Mouse (Mus musculus) right cerebral cortex, postnatal 10 days (tissue): ENCODE results near the gene Nbeal2.

ENCODE experiments used
- DNase-seq, 2 experiments: peaks; one replicate each; pipeline ENCODE4 v3.0.0; 2021; ENCODE audit warnings: low spot score in 2 of 2

Gene Nbeal2

DNA sequence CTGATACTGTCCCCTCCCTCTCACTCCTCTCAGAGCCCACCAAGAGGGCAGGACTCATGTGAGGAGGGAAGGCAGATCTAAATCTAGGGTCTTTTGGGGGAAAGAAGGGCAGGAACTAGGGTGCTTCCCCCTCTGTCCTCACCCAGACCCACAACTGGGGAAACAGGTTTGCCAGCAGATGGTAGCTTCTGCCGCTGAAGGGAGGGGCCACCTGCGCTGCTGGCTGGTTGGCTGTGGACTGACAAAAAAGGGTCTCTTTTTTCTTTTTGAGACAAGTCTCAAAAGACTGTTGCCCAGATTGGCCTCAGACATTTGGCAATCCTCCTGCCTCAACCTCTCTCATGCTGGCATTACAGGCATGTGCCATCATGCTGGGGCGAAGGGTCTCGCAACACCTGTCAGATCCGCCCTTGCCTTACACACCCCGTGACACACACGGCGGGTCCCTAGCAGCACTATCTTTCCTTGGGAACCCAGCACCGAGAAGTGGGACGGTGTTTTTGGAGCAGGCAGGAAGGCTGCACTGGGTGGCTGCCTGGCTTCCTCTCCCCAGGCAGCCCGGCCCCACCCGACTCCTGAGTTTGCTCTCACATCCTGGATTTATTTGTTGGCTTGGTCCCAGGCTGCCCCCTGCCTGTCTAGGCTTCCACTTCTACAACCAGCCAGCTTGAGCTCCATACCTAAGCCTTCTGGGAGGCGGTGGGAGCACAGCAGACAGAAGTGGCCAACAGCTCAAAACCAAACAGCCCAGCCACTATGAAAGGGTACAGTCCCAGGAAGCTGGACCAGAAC is 1.8 kb downstream of the Nbeal2 start:
- peak; percentile 51 to 60 for DNase-seq

DNA sequence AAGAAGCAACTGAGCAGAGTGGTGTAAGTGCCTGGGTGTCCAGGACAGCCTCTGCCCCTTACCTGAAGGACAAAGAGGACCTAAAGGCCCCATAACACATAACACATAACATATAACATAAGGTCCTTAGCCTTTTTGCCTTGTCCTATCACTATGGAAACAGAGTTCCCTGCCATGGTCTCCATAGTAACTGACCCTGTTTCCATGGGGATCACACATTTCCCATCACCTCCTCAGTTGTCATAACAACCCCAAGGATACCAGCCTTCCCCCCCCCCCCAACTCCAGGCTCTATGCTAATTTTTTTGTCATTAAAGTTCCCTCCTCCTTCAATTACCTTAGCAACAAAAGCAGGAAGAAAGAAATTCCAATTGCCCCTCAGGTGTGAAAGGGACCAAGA is 4.2 kb downstream of the Nbeal2 start:
- peak; percentile 67 to 83 for DNase-seq

DNA sequence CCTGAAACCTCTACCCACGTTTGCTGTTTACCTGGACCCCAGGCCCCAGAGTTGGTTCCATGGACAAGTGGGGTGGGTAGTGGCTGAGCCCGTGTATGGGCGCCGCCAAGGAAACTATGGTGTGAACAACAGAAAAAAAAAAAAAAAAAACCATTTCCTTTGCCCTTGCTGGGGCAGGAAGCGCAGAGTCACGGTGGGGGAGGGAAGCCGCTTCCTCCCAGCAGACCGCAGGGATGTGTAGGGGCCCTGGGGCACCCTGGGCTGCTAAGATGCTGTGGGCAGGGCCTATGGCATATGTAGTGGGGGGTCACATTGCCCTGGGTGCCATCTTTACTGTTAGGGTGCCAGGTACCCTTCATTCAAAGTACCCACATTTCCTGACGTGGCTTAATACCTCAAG is 8.7 kb downstream of the Nbeal2 start:
- no peak for DNase-seq

DNA sequence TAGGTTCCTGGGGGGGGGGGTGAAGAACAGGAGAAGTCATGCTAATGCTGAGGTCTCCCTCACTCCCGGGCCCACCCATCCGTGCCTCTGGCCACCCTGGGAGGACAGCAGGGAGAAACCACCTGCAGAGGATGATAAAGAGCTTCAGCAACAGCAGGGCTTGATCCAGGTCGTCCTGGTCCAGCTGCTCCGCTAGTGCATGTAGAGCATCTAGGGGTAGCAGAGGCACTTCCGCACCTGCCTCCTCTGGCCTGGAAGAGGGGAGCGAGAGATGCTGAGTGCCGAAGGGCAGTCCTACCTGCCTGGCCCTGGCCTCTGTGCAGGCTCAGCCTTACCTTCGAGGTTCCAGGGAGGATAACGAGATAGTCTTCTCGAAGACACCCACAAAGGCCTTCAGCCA is 9.7 kb downstream of the Nbeal2 start:
- DNase-seq: no peak

DNA sequence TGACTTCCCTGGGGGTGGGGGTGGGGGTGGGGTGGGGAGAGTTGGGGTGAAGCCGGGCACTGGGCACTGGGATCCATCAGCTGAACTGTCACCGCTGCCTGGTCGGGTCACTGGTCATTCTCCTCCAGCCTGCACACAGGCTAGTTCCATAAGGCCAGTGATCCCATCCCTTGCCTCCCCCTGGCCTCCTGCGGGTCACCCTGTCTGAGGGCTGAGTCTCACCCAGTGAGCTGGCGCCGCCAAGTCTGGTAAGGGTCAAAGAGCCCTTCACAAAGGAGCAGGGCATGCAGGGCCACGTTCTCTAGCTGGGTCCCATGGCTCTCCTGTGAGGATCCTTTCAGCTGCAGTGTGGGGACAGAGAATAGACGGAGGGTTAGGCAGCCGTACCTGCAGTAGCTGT is 10.2 kb downstream of the Nbeal2 start:
- no peak for DNase-seq

DNA sequence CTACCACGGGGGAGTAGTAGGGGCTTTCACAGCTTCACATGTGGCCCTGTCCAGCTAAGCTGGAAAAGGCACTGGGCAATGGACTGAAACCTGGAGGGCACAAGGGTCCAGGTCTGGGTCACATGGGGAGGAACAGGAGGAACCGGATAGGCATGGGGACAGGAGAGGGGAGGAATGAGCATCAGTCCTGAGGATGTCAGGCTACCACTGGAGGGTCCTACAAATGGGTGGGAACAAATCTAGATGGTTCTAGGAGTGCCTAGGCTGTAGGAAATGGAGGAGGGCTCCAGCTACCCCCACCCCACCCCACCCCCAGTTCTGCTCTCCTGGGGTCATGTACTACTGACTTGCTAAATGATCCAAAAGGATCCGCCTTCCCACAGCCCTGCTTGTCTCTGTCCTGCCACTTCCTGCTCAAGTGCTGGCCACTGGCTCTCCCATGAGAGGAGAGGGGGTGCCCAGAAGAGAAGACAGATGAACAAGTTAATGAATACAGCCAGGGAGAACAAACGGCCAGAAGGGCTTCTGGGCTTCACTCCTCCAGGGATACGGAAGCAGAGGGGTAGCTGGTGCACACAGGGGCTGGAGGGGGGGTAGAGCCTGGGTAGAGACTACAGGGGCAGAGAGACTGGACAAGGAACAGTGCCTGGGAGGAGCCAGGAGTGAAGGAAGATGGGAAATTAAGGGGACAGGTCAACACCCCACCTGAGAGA is 11.0 kb downstream of the Nbeal2 start:
- no peak for DNase-seq

DNA sequence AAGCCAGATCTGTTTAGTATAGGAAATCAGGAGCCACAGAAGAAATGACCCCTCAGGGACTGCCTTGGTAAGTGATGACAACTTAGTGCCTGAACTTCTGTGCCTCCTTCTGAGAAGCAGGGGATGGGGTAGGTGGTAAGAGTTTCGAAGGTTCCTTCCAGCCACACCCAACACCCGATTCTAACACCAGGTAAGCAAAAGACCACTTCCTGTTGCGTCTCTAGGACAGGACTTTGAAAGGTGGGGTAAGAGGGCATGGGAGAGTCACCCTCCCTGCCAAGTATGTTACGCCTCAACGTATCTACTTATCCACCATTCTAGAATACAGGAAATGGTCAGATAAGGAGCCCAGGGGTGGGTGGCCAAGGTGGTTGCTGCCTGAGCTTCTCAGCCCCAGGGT is 13.0 kb downstream of the Nbeal2 start:
- no peak for DNase-seq

DNA sequence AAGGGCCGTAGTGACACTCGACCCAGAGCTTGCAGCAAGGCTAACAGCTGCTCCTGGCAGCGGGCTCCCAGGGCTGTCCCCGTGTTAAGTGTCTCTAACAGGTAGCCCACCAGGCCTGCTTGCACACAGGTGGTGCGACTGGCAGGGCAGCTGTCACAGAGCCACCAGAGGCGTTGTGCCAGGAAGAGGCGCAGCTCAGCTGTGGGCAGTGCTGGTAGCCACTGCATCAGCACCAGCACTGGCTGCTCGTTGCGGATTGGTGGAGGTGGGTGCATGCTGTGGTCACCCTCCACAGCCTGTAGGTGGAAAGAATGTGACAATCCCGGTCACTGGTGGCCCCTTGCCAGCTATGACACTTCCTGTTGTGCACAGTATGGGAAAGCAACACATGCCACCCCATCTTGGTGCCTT is 15.3 kb downstream of the Nbeal2 start:
- no peak for DNase-seq

DNA sequence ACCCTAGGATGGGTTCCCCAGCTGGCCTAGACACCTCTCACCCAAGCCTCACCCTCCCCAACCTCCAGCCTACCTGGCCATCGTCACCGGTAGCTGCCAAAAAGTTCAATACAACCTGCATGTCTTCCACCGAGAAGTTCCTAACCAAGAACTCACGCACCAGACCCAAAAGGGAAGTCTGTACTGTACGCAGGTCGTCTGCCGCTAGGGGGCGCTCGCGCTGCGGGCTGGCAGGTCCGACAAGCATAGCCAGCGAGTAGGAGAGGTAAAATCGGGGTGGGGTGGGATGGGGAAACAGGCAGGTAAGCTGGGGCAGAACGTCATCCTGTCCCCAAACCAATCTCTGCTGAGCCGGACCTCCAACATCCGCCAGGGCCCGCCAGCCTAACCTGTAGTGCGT is 18.7 kb downstream of the Nbeal2 start:
- DNase-seq: peak; percentile 75 to 90

DNA sequence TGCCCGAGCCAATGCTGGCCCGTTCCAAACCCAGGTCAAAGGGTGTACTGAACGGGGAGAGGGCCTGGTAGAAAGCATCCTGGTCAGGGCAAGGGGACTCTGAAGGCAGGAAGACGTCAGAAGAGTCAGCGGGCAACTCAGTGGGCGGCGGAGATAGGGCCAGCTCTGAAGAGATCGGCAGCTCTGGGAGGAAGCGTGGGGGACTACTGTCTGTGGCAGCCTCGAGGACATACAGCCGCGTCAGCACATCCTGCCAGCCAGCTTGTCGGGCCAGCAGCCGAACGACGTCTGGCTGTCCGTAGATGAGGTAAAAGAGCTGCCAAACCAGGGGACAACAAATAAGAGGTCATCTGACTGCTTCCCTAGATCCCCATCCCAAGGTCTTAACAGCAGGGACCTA is 20.1 kb downstream of the Nbeal2 start:
- DNase-seq: peak; percentile 60 to 61

DNA sequence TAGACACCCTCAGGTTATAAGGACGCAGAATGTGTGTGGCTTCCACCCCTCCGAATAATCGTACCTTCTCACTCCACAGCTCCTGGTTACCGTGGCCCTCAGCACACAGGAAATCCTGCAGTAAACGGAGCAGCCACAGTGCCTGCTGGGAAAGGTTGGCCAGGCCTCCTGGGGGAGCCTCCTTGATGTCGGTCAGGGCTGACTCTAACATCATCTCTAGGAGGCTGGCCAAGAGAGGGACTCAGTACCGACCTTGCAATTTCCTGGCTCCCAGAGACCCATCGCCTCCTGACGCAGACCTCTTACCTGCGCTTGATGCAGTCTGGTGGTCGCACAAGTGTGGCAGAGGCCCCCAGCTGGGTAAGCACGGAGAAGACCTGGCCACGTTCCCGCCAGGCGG is 21.3 kb downstream of the Nbeal2 start:
- no peak for DNase-seq

DNA sequence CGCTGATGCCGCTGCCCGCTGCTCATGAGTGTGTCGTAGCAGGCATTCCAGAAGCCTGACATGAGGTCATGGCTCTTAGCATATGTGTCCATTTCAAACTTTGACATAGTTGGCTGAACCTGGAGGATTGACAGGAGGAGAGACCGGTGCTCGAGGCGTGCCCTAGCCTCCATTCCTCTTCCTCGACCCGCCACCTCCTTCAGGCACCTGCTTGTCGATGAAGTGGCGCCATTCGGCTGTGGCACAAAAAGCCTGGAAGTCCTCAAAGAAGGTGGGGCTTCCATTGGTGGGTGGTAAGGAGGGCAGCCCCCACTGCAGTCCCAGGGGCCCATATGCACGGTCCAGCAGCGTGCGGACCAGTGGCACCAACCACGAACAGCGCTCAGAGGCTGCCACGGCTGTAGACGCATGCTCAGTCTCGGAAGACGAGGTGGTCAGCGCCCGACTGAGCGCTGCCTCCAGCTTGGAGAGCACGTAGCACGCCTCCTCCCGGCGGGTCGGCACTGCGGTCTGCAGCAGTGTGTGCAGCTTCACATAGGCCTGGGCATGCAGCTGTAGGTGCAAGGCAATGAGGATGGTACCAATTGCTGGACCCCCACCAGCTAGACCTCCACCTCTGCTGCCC is 22.2 kb downstream of the Nbeal2 start:
- no peak for DNase-seq

DNA sequence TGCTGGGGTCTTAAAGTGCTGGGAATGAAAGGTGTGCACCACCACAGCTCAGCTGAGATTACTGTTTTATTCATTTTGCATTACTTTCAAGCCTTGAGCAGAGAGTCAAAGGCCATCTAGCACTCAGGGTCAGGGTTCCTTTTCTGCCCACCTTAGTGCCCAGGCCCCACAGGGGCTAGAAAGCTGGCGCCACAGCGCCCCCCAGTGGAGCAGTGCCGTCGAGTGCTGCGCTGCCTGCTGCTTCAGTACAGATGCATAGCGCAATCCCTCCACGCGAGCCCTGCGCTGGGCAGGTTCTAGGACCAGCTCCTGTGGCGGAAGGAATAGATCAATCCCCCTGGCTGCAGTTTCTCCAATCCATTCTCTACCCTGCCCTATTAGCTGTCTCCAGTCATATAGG is 22.8 kb downstream of the Nbeal2 start:
- DNase-seq: peak in 1 of 2 experiments; percentile 69

DNA sequence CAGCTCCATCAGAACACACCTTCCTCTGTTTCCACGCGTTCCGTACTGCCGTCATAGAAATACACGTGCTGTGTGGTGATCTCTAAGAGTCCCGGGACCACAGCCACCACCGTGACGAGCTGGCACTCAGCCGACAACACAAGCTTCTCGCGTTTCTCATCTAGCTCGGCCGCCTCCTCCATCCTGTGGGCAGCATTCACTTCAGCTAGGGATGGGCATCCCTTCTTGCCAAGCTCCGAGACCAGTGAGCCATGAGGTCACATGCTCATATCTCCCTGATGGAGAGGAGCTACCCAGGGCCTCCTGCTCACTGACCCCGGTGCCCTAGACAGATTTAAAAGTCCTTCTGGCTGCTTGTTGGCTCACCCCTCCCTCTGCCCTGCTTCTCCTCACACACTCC is 23.8 kb downstream of the Nbeal2 start:
- no peak for DNase-seq

DNA sequence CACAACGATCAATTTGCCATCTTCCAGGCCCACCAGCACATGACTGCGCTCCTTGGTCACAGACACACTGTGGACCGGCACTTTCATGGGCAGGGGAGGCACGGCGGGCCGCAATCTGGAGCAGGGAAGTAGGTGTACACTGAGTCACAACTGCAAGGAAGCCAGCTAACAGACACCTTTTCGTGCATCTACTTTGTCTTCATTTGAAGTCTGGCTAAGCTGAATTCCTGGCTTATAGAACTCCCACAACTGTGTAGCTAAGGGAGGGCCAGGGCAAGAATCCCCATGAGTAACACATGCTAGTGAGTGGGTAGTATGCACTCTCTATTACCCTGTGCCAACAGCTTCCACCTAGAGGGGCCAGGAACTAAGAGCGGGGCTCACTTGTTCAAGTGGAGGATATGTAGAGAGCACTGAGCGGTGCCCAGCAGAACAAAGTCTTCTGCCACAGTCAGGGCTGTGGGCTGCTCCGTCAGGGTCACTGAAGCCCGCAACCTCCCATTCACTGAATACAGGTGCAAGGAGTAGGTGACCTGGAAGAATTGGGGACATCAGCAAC is 28.5 kb downstream of the Nbeal2 start:
- no peak for DNase-seq

DNA sequence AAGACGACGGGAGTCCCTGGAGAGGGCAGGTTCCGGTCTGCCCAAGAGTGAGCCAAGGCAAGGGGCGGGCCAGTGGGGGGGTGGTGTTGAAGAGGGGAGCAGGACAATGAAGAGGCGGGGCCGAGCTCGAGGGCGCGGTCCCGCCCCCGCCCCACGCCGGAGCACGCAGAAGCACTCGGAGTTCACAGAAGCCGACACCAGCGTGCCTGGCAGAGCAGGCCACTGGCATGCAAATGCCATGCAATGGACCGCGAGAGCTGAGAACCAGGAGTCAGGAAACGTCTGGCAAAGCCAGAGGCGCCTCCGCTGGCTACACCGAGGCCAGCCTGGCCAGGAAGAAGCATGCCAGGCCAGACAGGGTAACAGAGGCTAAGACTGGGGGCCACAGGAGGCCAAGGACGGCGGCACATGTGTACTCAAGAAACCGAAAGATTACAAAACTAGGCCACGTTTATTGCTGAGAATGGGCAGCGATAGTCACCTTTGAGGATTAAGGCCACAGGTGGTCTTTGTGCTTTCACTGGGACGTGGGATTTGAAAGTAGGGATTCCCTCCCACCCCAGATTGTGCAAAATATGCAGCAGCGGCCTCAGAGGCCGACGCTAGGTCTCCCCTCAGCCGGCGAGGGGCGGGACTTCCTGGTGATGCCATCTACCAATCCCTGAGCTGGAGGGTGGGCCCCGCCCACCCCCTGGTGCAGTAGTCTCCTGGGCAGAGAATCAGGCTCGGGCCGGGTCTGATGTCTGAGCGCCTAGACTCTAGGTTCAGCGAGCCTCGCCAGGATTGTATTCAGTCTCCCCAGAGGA is 29.4 kb downstream of the Nbeal2 start, which contains the start of gene Nradd:
TSS of gene Nradd (minus strand) at position 92 of the 806 bp plus-strand sequence.
- DNase-seq: peak; percentile 93 to 94

DNA sequence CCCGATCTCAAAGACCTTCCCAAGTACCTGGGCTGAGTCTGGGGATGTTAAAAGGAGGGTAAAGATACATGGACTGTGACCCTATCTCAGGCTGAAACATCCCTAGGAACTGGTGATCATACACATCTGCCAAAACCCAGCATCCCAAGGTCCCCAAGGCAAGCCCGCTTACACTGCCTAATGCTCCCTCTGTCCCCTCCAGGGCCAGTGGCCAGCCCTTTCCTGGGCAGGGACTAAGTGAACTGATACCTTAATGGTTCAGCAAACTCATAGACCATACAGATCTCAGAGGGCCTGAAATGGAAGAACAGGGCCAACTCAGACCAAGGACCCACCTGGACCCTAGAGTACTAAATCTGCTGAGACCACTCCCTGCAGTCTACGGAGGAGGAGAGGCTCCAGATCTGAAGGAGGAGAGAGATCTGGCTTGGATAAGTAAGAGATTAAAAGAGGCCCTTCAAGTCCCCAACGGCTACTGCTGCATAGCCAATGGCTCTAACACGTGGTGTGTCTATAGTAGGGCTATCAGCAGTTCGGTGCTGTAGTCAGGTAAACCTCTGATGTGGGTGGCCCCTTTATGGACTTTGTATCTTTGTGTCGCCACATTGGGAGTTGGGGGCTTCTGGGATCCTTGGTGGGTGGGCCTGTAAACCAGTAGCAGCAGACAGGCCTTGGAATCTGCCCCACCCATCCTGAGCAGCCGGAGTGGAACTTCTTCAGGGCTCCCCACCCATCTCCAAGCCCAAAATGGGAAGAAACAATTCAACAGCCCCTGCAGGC is 30.4 kb downstream of the Nbeal2 start:
- peak in 1 of 2 experiments; percentile 24 for DNase-seq

DNA sequence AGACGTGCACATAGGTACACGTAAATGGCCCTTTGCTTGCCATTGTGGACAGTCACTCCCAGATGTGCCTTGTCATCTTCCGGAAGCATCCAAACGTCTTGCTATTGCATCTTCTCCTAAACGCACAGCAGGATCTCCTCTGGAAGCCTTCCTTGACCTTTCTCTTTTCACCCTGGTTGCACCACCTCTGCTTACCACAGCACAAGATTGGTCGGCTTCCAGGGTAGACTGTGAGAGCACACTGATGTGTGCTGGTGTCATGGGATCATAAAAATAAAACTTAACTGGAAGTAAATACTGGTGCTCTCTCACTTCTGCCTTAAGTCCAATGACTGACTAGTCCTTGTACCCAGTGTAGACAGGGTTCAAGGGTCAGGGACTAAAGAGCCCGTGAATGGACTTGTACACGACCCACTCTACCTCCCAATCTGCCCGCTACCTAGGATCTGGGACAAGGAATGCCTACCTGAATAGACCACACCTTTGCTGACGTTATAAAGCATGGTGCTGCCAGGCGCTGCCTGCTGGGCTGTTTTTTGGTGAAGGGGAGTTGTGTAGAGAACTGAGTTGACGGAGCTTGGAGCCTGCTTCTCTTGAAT is 31.2 kb downstream of the Nbeal2 start:
- DNase-seq: peak in 1 of 2 experiments; percentile 18

DNA sequence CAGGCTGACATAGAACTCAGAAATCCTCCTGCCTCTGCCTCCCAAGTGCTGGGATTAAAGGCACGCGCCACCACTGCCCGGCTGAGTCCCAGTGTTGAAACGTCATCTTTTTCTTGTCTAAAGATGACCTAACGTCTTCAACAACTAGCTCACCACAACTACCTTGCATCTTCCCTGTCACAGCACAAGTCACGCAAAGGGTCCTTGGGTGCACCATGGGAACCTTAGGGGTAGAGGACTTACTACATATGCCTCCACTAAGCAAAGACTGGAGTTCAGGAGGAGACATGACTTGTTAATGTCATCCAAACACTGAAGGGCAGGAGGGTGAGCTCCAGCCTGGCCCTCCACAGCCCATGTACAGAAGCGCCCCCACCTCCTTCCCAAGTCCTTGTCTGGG is 33.3 kb downstream of the Nbeal2 start:
- no peak for DNase-seq

DNA sequence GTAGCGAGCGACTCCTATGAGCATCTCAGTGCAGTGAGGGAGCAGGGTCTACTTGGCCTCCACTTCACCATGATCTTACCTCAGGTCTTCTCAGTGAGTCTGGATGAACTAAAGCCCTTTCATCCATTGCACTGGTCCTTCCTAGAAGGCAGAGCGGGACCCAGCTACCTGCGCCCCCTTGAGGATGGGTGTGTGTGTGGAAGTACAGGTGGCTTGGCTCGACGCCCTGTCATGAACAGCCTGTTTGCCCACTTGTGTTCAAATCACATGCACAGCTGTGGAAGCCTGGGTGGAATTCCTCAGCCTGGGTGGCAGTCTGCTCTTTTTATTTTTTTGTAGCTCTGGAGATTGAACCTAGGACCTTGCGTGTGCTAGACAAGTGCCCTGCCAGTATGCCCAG is 33.8 kb downstream of the Nbeal2 start:
- peak in 1 of 2 experiments; percentile 34 for DNase-seq
